Mouse (Mus musculus) liver (tissue): ENCODE results near the gene Dad1.

Experiments
- DNase-seq: peaks from one replicate; pipeline ENCODE4 v3.0.0-alpha.2; 2020; ENCODE audit warnings: mixed read lengths

Gene Dad1

DNA sequence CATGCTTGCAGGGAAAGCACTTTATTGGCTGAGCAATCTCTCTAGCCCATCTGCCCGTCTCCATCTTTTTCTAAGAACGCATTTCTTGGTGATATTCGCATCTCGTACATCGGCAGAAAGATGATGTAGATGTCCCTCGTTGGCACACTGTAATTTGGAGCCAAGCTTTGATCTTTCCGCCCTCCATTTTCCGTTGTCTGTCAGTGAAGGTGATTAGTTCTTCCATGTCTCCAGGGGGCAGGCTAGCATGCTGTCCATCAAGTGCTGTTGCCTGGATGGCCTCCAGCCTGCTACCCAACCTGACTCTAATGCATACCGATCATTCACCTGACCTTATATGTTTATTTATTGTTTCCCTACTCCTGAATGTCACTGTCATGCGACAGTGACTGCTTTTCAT, 50.1 kb downstream of the Dad1 start:
- no peak for DNase-seq

DNA sequence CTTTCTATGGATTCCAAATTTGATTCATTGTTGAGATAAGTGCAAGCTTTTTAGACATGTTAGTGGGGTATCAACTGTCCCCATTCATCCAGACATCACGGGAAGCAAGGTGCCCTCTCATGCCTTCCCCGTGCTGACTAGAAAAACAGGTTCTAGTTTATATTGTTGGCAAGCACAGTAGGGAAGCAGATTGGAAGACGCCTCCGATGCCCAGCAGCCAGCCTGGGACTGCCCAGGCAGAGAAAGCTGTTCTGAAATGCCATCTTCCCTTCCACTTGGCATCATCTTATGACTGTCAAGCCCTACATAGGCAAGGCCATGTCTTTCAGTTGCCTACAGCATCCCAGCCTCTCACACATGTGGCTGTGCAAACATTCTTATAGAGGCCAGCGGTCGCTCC, 50.7 kb downstream of the Dad1 start:
- no peak for DNase-seq

DNA sequence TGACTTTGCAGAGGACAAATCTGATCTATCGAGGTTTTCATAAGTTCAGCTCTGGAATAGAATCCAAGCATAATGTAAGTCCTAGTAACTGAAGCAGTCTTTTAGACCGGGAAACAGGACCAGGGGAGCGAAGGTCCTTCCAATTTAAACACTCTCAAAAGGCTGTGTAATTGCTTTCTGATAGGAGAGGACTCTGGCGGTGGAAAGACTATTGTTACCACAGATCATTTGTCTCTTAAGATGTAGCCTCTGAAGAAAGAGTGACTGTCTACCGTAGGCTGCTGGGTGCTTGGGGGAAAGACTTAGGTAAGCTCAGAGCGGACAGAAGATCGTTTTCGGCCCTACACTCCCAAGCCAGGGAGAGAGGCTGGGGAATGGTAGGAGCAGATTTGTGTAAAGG, 53.5 kb downstream of the Dad1 start:
- DNase-seq: no peak

DNA sequence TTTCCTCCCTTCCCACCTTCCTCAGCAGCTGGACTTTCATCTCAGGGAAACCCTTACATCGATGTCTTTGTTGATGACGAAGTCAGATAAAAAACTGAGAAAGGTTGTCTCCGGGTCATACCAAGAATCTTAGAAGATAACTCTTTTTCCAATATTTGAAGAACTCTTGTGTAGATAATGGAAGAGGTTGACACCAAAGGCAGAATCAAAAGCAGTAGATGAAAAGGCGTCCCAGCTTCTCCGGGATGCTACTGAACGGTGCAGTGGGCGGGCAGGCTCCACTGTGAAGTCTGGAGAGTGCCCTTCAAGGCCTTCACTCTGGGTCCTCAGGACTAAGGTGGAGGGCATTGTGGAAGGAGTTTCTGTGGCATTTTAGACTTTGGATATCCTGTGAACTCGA, 54.2 kb downstream of the Dad1 start:
- DNase-seq: no peak

DNA sequence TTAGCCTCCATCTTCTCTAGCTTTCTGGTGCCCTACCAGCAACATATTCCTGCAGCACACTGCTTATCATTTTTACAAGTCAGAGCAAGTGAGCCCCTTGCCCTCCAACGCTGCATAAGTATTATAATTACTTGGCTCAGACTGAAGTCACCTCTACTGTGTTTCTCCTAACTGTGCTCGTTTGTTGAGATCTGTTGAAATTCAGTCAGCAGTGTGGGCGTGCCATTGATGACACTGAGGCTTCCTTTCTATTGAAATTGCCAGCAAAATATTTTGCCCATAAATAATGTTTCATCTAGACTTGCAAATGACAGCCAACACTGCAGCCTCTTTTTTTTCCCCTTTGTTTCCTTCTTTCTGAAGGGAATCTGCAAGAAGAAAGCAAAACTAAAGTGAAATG, 56.2 kb downstream of the Dad1 start:
- no peak for DNase-seq

DNA sequence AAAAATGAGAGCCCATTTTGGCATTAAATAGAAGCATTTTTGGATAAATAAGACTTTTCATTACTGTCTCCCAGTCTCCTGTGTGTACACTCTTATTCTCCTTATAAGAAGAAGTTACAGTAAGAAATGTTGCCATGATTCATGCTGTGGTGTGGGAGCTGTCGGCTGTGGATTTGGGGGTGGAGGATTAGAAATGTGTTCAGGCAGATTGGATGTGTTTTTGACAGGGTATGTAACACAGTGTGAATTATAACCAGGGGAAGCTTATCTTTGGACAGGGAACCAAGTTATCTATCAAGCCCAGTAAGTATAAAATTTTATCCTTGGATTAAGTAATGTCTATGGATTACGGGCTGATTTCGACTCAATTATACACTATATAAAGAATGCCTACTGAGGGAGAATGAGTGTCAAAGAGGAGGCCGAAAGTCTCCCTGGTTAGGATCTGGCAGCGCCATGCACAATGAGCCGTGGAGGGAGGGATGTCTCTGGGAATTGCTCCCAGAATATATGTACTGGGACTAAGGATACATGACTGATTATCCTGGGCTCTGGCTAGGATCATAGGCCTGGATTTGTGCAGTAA, 58.0 kb downstream of the Dad1 start:
- DNase-seq: no peak

DNA sequence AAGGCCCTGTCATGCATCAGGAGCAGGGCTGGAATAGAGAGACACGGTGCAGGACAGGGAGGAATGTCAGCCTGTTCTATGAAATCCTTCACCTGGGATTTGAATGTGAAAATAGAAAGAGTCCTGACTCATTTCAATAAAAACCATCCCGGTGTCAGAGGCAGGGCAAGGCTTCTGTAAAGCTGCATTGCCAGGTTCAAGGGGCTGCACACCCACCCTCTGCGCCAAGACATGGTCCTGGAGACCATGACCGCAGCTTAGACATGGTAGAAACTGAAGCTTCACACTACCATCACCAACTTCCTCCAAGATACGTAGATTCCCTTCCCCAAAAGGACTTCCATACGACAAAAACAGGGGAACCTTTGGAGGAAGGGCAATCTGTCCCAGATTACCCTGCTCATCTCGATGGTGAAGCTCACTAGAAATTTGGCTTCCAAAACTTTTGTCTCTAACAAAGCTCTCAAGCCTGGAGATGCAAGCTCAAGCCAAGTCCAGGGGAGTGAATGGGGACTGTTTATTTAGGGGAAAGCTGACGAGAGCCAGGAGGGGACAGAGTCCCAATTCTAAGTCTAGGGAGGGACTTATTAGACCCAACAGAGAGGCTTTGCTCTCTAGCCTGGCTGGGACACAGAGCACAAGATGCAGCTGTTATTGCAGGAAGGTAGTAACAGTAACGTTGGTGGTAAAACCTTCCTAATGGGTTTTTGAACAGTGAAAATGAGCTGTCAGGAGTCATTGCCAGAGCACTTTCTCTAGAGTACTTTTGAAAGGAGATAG, 60.4 kb downstream of the Dad1 start:
- no peak for DNase-seq

DNA sequence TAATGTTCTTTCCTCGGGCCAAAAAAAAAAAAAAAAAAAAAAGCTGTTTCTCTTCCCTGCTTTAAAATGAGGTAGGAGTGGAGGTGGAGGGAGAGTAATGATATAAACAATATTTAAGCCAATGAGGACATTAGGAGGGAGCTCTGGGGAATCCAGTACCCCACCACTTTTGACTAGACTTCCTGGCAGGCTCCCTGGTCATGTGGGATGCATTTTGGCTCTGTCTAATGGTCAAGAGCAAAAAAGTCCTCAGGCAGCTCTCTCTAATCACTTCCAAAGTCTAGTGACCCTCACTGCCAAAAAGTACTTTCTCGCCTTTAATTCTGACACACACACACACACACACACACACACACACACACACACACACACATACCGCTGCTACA, 61.4 kb downstream of the Dad1 start:
- DNase-seq: no peak

DNA sequence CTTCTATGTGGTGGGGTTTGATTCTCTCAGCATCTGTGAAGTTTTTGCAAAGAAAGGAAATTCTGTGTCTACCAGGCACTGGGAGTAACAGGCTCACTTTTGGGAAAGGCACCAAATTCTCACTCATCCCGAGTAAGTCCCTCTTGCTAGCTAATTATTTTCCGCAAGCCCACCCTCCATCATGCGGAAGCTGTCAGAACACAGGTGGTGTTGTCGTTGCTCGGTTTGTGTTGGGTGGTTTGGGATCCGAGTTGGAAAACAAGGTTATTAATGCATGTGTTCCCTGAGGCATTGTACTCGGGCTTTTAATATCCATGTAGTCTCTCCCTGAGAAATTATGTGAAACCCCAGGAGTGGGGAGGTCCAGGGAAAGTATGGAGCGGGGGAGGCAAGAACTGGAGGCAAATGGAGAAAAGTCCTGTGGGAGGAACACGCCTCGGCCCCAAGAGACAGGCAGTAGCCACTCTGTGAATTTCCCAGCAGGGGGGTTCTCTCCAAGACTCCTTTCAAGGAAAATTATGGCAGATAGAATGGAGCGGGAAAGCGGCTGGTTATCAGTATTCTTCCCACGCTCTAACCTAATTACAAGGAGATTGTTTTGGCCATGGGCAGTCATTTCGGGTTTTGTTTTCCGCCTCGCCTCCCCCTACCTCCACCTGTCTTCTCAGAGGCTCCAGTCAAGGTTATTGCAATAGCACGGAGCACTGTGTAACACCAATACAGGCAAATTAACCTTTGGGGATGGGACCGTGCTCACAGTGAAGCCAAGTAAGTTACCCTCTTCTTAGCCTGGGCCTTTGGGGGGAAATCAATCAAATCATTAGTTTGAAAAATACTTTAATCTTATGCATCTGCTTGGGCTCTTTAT, 62.1 kb downstream of the Dad1 start:
- no peak for DNase-seq

DNA sequence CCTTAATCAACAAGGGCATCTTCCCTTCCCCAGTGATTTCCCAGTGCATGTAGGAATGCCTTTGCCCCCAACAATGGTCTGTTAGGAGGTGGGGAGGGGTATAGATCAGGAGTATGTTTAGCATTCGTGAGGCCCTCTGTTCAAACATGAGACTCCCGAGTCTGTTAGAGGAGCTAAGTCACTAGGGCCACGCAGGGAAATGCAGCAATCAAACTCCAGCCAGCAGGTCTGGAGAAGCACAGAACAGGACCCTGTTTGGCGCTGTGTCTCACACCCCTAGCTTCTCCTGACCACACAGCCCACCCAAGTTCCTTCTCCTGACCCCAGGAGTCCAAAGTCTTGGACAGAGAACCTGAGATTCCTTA, 62.9 kb downstream of the Dad1 start:
- DNase-seq: no peak

DNA sequence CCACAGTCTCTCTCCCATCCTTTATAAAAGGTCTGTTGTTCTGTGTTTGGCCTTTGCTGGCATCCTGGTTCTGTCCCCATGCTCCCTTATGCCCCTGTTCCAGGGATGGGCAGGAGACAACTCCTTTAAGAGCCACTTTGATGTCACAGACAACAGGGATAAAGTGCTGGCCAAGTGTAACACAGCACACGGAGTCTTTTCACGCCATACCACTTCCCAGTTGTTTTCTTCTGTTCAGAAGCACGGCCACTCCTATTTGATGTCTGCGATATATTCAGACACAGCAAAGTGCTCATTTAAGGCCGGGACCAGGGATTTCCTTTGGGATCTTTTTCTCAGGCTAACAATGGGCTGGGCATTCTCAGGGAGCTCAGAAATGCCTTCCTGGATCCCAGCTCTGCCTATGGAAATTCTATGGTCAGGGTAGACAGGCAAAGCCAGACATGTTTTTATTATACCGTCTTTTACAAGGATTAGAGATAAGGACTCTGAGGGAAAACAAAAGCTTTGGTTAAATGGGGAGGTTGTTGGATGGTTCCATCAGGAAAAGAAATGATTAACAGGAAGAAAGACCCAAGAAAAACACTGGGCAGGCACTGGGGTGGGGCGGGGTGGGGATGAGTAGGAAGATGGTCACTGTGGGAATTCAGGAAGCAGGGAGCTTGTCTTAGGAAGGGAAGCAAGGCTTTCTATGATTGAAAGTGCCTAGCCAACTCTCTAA, 63.4 kb downstream of the Dad1 start:
- no peak for DNase-seq

DNA sequence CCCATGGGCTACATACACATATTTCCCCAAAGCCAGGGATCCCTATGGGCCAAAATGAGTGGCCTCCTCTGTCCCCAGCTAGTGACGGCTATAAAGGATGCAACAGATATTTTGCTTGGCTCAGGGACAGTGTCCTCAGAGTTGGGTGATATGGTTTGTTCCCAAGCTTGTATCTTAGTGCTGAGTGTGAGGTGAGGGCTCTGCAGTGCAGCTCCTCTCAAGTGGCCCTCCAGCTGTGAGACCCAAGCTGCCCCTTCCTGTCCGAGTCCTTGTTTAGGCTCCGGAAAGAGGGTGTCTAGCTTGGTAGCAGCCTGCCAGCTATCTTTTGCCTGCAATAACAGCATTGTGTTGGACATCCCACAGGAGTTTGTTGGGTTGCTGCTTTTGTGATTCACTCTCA, 64.6 kb downstream of the Dad1 start:
- no peak for DNase-seq

DNA sequence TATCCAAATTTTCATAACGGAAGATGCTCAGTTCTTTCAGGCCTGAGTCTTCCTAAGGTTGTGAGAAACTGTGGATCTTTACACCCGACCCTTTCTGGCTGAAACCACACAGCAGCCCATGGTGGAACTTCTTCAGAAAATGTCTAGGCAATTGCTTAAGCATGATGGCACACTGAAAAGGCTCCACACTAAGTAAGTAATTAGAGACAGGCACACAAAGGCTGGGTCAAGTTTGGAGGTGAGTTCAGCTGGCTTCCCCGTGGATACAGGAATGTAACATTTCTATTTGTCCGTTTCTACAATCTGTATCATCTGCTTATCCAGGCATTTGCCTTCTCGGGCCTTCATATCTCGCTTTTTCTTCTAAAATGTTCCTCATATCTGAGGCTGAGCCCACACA, 66.7 kb downstream of the Dad1 start:
- no peak for DNase-seq
